Mouse (Mus musculus): Measurements from ENCODE around the gene Trak2. TPM values are rescaled to one million over a fixed set of nuclear protein-coding genes. Genes with fewer than 3 reads are reported as not detected.

The Trak2 gene
- 14.0 and 15.1 TPM in 2 replicates for polyA plus RNA-seq (2015; fragmentation: Nextera tagmentation; extraction: Ambion mirVana)

GRCm38 (mm10) chr1:58973366-58974221 lies at the start of gene Trak2, which contains the start of gene Stradb:
TSS of gene Trak2 (minus strand) at chr1:58973430.
TSS of gene Stradb (plus strand) at chr1:58973522.
- Histone ChIP-seq H3K4me1 (0 out of 2 replicates have a peak, but pooled peaks cover 8% of the 10 kb centered on the region), H3K4me3 (replicated peaks) (peak within 1 kb of the TSS; percentile 79), H3K9ac (peak within 1 kb of the TSS; percentile 62), H3K27ac (peak within 1 kb of the TSS; percentile 83), H3K27me3 (replicated peaks) (no peaks in the 10 kb centered on the region), H3K4me2 (peak within 1 kb of the TSS; percentile 82), H3K36me3 (no peaks in the 10 kb centered on the region), H3K9me3 (no peaks in the 10 kb centered on the region)
- WGBS: 0% methylated on average over 65 of the region's 69 CpGs
- ATAC-seq (ENCODE audit: insufficient read depth, low FRiP score, low read depth): peak; percentile 96

GRCm38 (mm10) chr1:59021556-59021955 lies 48.3 kb upstream of the Trak2 start:
- no peaks in the 10 kb centered on the region for H3K36me3 ChIP-seq
- 71% methylated on average over 3 of the region's 3 CpGs for WGBS
- H3K27me3 ChIP-seq (replicated peaks): no peaks in the 10 kb centered on the region
- no peak overlapping the region for H3K4me2 ChIP-seq
- no peaks in the 10 kb centered on the region for H3K9me3 ChIP-seq
- no peaks in the 10 kb centered on the region for H3K4me1 ChIP-seq
- ATAC-seq (ENCODE audit: insufficient read depth, low FRiP score, low read depth): no peak
- H3K9ac ChIP-seq: no peak overlapping the region
- H3K4me3 ChIP-seq (replicated peaks): no peak overlapping the region
- H3K27ac ChIP-seq: no peak overlapping the region

- H3K27ac ChIP-seq: no peak overlapping the region
- no peaks in the 10 kb centered on the region for H3K27me3 ChIP-seq (replicated peaks)
- H3K4me2 ChIP-seq: no peak overlapping the region
- H3K9me3 ChIP-seq: no peaks in the 10 kb centered on the region
- no peak for ATAC-seq (ENCODE audit: insufficient read depth, low FRiP score, low read depth)
- no peak overlapping the region for H3K4me3 ChIP-seq (replicated peaks)
- no peaks in the 10 kb centered on the region for H3K4me1 ChIP-seq
- WGBS: 24% methylated on average over 4 of the region's 4 CpGs
- no peak overlapping the region for H3K9ac ChIP-seq
- H3K36me3 ChIP-seq: no peaks in the 10 kb centered on the region
Observed at GRCm38 (mm10) chr1:59009250-59009649, 36.0 kb upstream of the Trak2 start.

GRCm38 (mm10) chr1:58995313-58995712 lies 22.1 kb upstream of the Trak2 start:
- 84% methylated on average over 5 of the region's 5 CpGs for WGBS
- no peak overlapping the region for H3K27ac ChIP-seq
- ATAC-seq (ENCODE audit: insufficient read depth, low FRiP score, low read depth): no peak

GRCm38 (mm10) chr1:58993723-58994122 lies 20.5 kb upstream of the Trak2 start:
- Histone ChIP-seq H3K4me3 (replicated peaks) (no peak overlapping the region), H3K36me3 (no peaks in the 10 kb centered on the region), H3K4me2 (no peak overlapping the region), H3K27ac (no peak overlapping the region), H3K9ac (no peak overlapping the region), H3K9me3 (no peaks in the 10 kb centered on the region), H3K4me1 (no peaks in the 10 kb centered on the region), H3K27me3 (replicated peaks) (no peaks in the 10 kb centered on the region)
- ATAC-seq (ENCODE audit: insufficient read depth, low FRiP score, low read depth): no peak
- WGBS: 14% methylated on average over 1 of the region's 1 CpGs

More at GRCm38 (mm10) chr1:58995313-58995712, 22.1 kb upstream of the Trak2 start:
- Histone ChIP-seq H3K4me2 (no peak overlapping the region), H3K9ac (no peak overlapping the region), H3K4me1 (no peaks in the 10 kb centered on the region), H3K36me3 (no peaks in the 10 kb centered on the region), H3K9me3 (no peaks in the 10 kb centered on the region), H3K4me3 (replicated peaks) (no peak overlapping the region), H3K27me3 (replicated peaks) (no peaks in the 10 kb centered on the region)

GRCm38 (mm10) chr1:58993144-58993543 lies 19.9 kb upstream of the Trak2 start:
- Histone ChIP-seq H3K4me3 (replicated peaks) (no peak overlapping the region), H3K27ac (no peak overlapping the region), H3K27me3 (replicated peaks) (no peaks in the 10 kb centered on the region), H3K4me2 (no peak overlapping the region), H3K9ac (no peak overlapping the region), H3K9me3 (no peaks in the 10 kb centered on the region), H3K4me1 (no peaks in the 10 kb centered on the region), H3K36me3 (no peaks in the 10 kb centered on the region)
- WGBS: 78% methylated on average over 7 of the region's 7 CpGs
- ATAC-seq (ENCODE audit: insufficient read depth, low FRiP score, low read depth): 0 out of 2 replicates have a peak, but pooled peaks have one; percentile 53

- ATAC-seq (ENCODE audit: insufficient read depth, low FRiP score, low read depth): no peak
Observed at GRCm38 (mm10) chr1:58984586-58984985, 11.4 kb upstream of the Trak2 start.

GRCm38 (mm10) chr1:58982276-58982675 lies 9.0 kb upstream of the Trak2 start:
- Histone ChIP-seq H3K9ac (no peak overlapping the region), H3K36me3 (0 out of 2 replicates have a peak, but pooled peaks cover 34% of the 10 kb centered on the region), H3K4me1 (no peaks in the 10 kb centered on the region), H3K4me3 (replicated peaks) (no peak overlapping the region), H3K4me2 (no peak overlapping the region), H3K27me3 (replicated peaks) (no peaks in the 10 kb centered on the region), H3K9me3 (no peaks in the 10 kb centered on the region), H3K27ac (no peak overlapping the region)
- no peak for ATAC-seq (ENCODE audit: insufficient read depth, low FRiP score, low read depth)
- WGBS: 82% methylated on average over 3 of the region's 3 CpGs

More at GRCm38 (mm10) chr1:58984586-58984985, 11.4 kb upstream of the Trak2 start:
- Histone ChIP-seq H3K4me2 (no peak overlapping the region), H3K4me1 (no peaks in the 10 kb centered on the region), H3K27ac (no peak overlapping the region), H3K27me3 (replicated peaks) (no peaks in the 10 kb centered on the region), H3K4me3 (replicated peaks) (no peak overlapping the region), H3K36me3 (0 out of 2 replicates have a peak, but pooled peaks cover 34% of the 10 kb centered on the region), H3K9me3 (no peaks in the 10 kb centered on the region), H3K9ac (no peak overlapping the region)
- 87% methylated on average over 5 of the region's 5 CpGs for WGBS

- ATAC-seq (ENCODE audit: insufficient read depth, low FRiP score, low read depth): no peak
- H3K9me3 ChIP-seq: no peaks in the 10 kb centered on the region
- H3K4me3 ChIP-seq (replicated peaks): peak overlapping the region; percentile 79
- H3K9ac ChIP-seq: peak overlapping the region; percentile 62
- under 1% methylated on average over 28 of the region's 28 CpGs for WGBS
- H3K36me3 ChIP-seq: no peaks in the 10 kb centered on the region
- peak overlapping the region; percentile 56 for H3K27ac ChIP-seq
- 0 out of 2 replicates have a peak, but pooled peaks cover 8% of the 10 kb centered on the region for H3K4me1 ChIP-seq
- peak overlapping the region; percentile 54 for H3K4me2 ChIP-seq
- H3K27me3 ChIP-seq (replicated peaks): no peaks in the 10 kb centered on the region
Observed at GRCm38 (mm10) chr1:58972851-58973365, 322 bp downstream of the Trak2 start.

GRCm38 (mm10) chr1:58971097-58971496 lies 2.1 kb downstream of the Trak2 start:
- WGBS: 83% methylated on average over 6 of the region's 6 CpGs
- ATAC-seq (ENCODE audit: insufficient read depth, low FRiP score, low read depth): no peak
- H3K4me2 ChIP-seq: no peak overlapping the region
- no peak overlapping the region for H3K9ac ChIP-seq
- H3K27ac ChIP-seq: no peak overlapping the region
- no peaks in the 10 kb centered on the region for H3K9me3 ChIP-seq
- H3K36me3 ChIP-seq: no peaks in the 10 kb centered on the region
- H3K4me3 ChIP-seq (replicated peaks): no peak overlapping the region
- H3K4me1 ChIP-seq: 0 out of 2 replicates have a peak, but pooled peaks cover 8% of the 10 kb centered on the region
- no peaks in the 10 kb centered on the region for H3K27me3 ChIP-seq (replicated peaks)

GRCm38 (mm10) chr1:58970054-58970453 lies 3.2 kb downstream of the Trak2 start:
- Histone ChIP-seq H3K4me2 (no peak overlapping the region), H3K4me3 (replicated peaks) (no peak overlapping the region), H3K4me1 (0 out of 2 replicates have a peak, but pooled peaks cover 8% of the 10 kb centered on the region), H3K9ac (no peak overlapping the region), H3K27ac (0 out of 2 replicates have a peak overlapping the region, but pooled peaks have one; percentile 1), H3K27me3 (replicated peaks) (no peaks in the 10 kb centered on the region), H3K9me3 (no peaks in the 10 kb centered on the region), H3K36me3 (no peaks in the 10 kb centered on the region)
- ATAC-seq (ENCODE audit: insufficient read depth, low FRiP score, low read depth): no peak
- WGBS: 50% methylated on average over 5 of the region's 5 CpGs

GRCm38 (mm10) chr1:58967534-58967933 lies 5.7 kb downstream of the Trak2 start:
- no peak for ATAC-seq (ENCODE audit: insufficient read depth, low FRiP score, low read depth)
- 31% methylated on average over 4 of the region's 4 CpGs for WGBS
- no peak overlapping the region for H3K4me3 ChIP-seq (replicated peaks)

More at GRCm38 (mm10) chr1:58967534-58967933, 5.7 kb downstream of the Trak2 start:
- Histone ChIP-seq H3K4me2 (no peak overlapping the region), H3K27me3 (replicated peaks) (no peaks in the 10 kb centered on the region), H3K4me1 (0 out of 2 replicates have a peak, but pooled peaks cover 8% of the 10 kb centered on the region), H3K9ac (no peak overlapping the region), H3K36me3 (no peaks in the 10 kb centered on the region), H3K27ac (no peak overlapping the region), H3K9me3 (no peaks in the 10 kb centered on the region)
